Mouse (Mus musculus) spleen, postnatal 4 days (tissue): ENCODE results near the gene Cacna1e.
A peak's percentile ranks its signal among the peaks of the same experiment; 100 is the strongest.

ENCODE experiments used
- DNase-seq, 2 experiments: peaks; one replicate each; pipeline ENCODE4 v3.0.0; 2022; ENCODE audit warnings: low spot score in 2 of 2

The Cacna1e gene

DNA sequence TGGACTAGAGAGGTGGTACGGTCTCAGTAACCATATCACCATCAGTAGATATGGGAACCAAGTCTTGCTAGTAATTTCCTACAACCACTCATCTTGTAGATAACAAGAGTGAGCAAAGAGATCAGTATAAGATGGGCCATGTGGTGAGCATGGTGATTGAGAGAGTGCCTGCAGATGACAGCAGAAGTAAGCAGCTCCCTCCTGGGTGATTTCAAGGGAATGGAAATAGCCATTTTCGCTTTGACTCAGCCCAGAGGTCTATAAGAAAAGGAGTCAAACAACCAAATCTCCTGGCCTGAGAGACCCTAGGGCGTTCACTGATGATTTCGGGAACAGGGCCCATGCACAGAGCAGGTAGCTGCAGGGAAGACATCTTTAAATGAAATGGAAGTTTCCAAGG is 45.0 kb downstream of the Cacna1e start:
- DNase-seq: no peak

DNA sequence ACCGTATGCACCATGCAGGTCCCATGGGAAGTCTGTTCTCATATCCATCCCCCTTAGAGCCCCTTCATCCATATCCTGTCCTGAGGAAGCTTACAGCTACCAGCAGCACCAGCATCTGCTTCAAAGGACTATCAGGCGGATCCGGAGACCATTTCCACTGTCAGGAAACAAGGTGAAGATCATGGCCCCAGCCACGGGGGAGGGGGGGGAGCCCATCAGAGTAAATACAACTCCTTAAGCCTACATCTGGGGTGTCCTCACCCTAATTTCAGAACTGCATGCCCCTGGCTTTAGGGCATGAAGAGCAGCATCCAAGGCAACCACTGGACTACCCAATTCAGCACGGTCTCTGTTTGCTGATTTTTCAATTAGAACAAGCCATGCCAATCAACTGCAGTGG is 47.8 kb downstream of the Cacna1e start:
- no peak for DNase-seq

GRCm38 (mm10) chr1:154832168-154832539 is 52.1 kb downstream of the Cacna1e start:
- no peak for DNase-seq

DNA sequence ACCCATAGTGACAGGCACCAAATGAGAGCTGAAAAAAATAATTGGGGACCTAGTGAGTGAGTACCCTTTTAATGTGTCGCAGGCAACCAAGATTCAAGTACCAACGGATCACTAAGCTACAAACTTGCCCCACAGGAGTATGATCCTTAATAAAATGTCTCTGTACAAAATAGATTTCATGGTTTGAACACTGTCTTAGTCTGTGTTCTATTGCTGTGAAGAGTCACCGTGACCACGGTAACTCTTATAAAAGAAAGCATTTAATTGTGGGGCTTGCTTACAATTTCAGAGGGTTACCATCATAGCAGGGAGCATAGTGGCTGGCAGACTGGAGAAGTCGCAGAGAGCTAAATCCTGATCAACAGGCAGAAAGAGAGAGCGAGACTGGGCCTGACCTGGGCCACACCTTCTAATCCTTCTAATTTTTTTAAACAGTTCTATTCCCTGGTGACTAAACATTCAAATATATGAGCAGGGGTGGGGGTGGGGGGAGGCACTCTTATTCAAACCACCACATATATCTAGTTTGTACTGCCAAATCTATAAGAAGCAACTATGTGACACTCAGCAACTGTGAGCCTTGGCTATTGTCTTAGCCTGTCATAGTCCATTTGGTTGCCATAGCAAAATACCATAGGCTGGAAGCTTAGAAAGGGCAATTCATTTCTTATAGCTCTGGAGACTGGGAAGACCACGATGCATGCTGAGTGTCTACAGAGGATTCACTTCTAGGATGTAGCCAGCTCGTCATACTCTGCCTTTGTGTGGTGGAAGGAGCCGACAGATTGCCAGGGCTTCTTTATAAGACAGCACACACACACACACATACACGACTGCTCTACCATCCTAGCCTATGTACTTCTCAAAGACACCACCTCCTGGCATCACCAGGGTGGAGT is 52.8 kb downstream of the Cacna1e start:
- no peak for DNase-seq

DNA sequence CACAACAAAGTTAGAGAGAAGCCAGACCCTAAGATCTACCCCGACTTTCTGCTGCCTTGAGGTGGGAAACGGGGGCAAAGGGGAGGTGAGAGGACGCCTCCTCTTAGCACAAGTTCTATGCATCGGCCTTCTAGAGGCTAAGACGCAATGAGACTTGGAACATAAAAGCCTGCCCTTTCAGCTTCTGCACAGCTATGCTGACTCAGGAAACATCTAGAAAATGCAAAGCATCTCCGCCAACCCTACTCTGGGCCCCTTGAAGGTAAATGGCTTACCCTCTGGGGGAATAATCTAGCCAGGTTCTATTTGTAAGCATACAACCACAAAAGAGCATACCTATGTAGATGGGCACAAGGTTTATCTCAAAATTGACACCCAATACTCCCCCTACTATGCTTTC is 54.2 kb downstream of the Cacna1e start:
- DNase-seq: no peak

DNA sequence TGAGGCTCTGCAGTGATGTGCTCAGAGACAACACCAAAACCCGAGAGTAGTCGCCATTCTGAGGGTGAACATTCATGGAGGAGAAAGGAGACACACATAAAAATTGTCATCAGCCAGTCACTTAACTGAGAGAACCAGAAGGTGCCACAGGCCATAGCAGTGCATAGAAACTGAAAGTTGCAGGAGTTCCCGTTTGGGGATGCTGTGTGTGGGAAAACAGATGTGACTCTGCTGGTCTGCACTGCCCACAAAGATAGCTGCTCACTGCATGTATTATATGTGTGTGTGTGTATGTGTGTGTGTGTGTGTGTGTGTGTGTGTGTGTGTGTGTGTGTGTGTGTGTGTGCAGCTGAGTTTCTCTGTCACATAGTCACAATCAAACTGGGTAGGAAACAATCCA is 61.2 kb downstream of the Cacna1e start:
- no peak for DNase-seq

- no peak for DNase-seq
These were observed 63.9 kb downstream of the Cacna1e start for GRCm38 (mm10) chr1:154820422-154820821.

DNA sequence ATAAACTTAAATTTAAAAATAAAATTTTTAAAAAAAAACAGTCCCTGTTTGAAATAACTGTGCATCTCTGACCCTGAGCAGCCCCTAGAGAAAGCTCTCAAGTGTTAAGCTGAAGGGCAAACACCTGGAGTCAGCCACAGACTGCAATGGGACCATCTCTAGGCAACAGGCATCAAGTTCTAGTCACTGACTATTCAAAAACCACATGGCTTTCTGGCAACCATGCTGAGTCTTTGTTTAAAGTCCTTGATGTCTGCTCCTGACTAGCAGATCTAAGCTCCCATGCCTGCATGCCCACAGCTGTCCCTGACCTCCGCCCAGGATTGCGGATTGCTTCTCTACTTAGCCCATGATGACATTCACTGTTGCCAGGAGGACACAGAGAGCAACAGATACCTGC is 64.3 kb downstream of the Cacna1e start:
- DNase-seq: no peak

GRCm38 (mm10) chr1:154818742-154819141 is 65.6 kb downstream of the Cacna1e start:
- no peak for DNase-seq

DNA sequence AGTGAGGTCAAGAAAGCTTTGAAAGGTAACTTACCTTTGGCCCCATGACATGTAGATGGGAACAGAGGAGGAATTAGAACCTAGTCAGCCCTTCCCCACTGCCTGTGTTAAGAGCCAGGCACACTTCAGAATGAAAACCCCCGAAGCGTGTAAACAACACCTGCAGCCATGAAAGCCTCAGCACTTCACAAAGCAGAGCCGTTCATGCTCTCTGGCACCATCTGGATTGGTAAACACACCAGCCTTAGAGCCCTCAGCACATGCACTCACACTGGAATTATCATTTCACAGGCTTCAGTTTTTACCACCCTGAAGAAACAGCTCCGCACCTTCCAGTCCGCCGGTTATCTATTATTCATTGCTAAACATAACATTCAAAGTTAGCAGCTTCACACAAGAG is 67.5 kb downstream of the Cacna1e start:
- DNase-seq: no peak

- DNase-seq: no peak
These were observed 68.0 kb downstream of the Cacna1e start for GRCm38 (mm10) chr1:154816267-154816666.

DNA sequence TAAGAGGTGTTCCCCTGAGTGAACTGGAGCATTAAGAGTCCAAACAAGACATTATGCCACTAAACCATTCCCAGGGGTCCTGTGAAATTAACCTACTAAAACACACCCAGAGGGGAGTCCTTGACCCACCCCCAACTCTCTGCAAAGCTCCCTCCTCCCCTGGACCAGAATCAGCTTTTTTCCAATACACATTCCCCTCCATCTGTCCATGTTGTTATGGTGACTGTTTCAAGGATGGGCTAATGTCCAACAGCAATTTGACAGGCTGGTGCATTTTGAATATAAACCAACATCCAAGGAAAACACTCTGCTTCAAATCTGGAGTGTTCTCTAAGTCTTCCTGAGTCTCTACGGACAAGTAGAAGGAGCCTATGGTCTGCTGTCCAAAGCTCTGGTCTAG is 78.6 kb downstream of the Cacna1e start:
- DNase-seq: no peak

DNA sequence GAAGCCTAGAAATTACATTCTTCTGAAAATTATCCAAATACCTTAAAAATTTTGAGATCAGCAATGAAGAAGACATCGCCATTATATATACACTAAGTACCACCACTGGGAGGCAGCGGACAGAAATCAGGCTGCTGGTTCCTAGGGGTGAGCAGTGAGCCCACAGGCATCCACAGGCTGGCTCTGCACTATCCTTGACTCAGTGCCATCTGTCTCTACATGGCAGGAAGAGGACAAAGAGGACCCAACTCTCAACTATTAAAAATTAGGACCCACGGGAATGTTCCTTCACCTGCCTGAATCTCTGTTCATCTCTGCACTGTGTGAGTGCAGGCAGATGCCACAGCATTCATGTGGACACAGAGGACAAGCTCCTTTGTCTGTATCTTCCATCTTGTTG is 79.3 kb downstream of the Cacna1e start:
- DNase-seq: no peak

DNA sequence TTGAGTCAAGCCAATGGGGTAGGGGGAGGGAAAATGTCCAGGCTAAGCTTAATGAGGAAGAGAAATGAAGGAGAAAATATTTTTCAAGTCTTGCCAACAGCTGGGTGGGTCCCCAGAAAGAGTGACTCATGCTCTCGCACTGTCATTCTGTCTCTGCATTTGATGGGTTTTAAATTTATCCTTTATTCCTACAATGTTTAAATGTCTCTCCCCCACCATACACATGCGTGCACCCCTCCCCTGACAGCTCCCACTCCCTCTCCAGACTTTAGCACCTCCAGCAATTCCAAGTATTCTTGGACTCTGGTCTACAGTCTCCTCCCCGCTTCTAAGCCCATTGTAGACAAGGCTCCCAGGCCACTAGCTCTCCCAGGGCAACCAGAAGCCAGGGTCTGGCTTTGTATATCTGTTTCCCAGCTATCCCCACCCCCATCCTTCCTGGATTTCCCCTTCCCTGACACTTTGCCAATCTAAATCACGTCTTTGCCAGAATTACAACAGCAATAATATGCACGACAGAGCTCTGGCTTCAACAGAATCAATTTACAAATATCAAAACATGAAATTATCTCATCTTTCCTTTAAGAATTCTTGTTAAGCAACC is 81.9 kb downstream of the Cacna1e start:
- DNase-seq: no peak

DNA sequence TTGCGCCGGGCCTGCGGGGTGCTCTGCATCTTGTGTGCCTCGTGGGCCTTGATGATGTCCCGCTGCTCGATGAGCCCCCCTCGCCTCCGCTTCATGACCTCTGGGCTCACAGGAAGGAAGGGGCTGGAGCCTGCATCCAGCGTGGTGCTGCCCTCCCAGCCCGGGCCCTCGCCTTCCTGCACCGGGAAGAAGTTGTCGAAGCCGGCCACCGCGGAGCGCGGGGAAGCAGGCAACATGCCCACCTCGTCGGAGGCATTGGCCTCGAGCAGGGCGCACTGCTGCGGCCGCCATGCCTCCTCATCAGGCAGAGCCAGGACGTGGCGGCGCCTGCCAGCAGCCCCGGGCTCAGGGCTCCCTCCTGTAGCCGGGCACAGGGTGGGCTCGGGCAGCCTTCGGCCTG is 85.0 kb downstream of the Cacna1e start:
- no peak for DNase-seq

DNA sequence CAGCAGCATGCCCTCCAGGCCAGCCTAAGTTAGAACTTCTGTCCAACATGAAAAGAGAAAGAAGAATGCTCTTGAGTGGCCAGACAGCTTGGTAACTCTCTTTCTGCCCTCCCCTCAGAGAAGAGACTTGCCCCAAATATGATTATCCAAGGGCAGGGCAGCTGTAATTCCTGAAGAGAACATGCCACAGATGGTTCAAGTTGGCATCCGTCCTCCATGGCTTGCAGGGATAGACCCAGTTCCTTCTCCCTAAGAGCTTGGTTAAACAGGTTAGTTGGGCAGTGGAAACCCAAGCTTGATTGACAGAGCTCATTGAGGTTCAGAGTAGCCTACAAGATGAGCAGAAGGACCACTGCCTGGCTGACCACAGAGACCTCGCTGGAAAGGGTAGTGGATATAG is 85.5 kb downstream of the Cacna1e start:
- DNase-seq: no peak

DNA sequence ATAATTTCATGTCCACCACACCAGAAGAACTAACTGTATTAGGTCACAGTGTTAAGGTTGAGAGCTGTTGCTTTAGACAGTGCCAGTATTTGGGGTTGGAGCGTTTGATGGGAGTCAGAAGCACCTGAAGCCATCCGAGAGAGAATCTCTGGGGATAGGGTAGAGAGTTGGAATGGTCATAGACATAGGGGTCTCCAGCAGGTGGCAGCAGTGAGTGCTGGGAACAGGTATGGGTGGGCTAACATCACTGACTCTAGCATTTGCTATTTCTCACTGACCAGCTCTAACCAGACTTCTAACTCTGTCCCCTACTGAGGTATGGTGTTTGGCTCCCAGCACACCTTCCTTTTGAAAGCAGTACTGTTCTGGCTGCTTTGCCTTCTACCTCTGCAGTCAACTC is 87.6 kb downstream of the Cacna1e start:
- peak; percentile 19 to 75 for DNase-seq

DNA sequence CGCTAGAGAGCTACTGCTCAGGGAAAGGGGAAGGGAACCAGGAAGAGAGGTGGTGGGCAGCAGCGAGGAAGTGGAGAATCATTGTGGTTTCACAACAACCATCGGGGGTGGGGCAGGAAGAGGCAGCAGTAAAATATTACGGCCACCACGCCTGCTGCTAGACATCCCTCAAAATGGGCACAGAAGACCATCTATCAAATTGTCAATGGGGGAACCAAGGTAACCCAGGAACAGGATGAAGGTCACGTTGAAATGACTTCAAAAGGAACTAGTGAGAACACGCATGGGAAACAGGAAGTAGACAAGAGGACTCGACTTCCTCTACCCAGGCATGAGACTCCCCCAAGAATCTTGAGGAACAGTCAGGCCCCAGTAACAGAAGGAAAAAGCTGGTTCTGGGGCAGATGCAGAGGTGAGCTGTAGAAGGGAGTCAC is 89.8 kb downstream of the Cacna1e start:
- DNase-seq: no peak

GRCm38 (mm10) chr1:154791544-154792174 is 92.6 kb downstream of the Cacna1e start:
- DNase-seq: no peak

DNA sequence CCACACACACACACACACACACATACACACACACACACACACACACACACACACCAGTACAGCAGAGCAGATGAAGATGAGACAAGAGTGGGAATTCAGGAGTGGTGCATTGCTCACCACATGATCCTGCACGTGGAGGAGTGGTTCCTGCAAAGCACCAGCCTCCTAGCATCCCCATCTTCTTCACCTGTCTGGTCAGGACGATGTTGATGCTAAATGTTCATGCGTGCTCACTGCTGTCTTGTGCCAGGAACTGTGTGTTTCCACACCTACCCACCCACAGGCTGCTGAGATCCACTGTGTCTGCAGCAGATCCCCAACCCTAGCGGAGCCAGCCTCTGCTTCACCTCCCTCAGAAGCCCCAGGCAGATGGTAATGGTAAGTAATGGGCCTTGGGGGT is 95.8 kb downstream of the Cacna1e start:
- DNase-seq: no peak

DNA sequence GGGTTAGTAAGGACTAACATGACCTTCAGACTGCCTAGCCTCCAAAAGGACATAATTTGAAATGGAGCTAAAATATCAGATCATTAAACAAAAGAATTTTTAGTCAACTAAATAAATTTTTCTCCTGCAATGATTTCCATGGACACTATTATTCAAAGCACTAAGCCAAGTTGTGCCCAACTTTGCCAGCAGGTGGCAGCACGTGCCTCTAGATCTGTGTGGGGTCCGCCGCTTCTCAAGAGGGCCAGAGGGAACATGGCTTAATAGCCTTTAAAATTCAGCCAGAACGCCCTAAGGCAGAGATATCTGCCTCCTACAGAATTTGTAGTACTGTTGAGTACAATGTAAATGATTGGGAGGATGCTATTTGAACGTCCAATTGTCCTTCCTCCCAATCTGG is 96.2 kb downstream of the Cacna1e start:
- DNase-seq: peak; percentile 67 to 87

DNA sequence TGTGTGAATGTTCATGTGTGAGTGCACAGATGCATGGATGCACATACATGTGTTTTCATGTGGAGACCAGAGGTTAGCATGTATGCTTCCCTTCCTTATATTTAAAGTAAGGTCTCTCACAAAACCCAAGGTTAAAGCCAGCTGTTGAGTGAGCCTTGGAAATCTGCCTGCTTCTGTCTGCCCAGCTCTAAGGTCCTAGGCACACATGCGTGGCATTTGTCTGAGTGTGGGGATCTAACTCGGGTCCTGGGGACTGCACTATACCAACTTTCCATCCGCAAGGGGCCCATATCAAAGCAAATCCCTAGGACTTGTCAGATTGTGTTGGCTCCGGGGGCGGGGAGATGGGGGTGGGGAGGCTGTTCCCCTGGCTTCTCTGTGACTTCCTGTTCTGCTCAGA is 96.9 kb downstream of the Cacna1e start:
- no peak for DNase-seq

- DNase-seq: peak; percentile 73 to 84
These were observed 98.0 kb downstream of the Cacna1e start for GRCm38 (mm10) chr1:154786243-154786669.
